Mouse (Mus musculus): ENCODE measurements around the gene Prdm15. TPM values are rescaled to one million over a fixed set of nuclear protein-coding genes. Genes with fewer than 3 reads are reported as not detected.
A peak's percentile ranks its signal among the peaks of the same experiment; 100 is the strongest.

The Prdm15 gene
- polyA plus RNA-seq, 1 experiment from 2014 or later = 9.2 TPM

DNA sequence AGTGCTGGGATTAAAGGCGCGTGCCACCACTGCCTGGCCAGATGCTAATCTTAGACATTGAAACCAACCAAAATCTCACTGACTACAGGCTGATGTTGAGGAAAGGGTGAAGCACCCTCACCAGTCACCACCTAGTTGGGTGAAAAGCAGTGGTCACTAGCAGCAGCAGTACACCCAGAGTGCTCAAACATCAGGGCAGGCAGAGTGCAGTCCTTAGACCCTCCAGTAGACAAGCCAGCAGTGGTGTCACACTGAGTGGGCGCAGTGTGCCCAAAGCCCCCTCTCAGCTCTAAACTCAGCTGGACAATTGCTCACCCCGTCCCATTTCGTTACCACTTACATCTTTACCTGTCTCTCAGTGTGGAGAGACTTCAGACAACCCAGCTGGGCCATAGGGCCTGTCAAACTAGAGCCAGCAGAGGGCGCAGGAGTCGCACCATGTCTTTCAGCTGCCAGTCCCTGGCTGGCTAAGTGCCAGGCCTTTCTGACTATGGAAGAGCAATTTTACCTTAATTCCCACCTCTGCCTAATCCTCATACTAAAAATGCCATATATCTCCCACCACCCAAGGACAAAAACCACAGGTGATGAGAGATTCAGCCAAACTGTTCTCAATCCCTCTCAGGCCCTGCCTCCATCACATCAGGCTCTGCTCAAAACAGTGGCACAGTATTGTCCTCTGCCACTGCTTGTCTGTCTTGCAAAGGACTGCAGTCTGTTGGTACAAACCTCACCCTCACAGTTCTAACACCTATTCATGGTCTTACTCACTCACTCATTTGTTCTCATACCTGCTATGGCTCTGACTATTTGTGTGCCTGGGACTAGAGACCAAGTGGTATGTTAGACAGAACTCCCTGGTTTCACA lies 46.7 kb downstream of the Prdm15 start:
- Histone ChIP-seq H3K27me3 (ENCODE audit: control insufficient read depth, insufficient read depth, low read length) (no peaks in the 10 kb centered on the region), H3K4me1 (replicated peaks; ENCODE audit: control insufficient read depth, insufficient read depth, low read length) (no peaks in the 10 kb centered on the region), H3K4me3 (replicated peaks; ENCODE audit: low read length) (no peak overlapping the region), H3K9ac (no peak overlapping the region), H3K36me3 (replicated peaks; ENCODE audit: control insufficient read depth, insufficient read depth) (peaks cover 93% of the 10 kb centered on the region), H3K27ac (no peak overlapping the region), H3K9me3 (ENCODE audit: control insufficient read depth, low read length) (no peaks in the 10 kb centered on the region), H3K4me2 (replicated peaks) (no peak overlapping the region)
- ATAC-seq (ENCODE audit: low FRiP score) (peak; percentile 51), DNase-seq (ENCODE audit: low spot score) (peak; percentile 79)
- 85% methylated on average over 7 of the region's 7 CpGs for WGBS

DNA sequence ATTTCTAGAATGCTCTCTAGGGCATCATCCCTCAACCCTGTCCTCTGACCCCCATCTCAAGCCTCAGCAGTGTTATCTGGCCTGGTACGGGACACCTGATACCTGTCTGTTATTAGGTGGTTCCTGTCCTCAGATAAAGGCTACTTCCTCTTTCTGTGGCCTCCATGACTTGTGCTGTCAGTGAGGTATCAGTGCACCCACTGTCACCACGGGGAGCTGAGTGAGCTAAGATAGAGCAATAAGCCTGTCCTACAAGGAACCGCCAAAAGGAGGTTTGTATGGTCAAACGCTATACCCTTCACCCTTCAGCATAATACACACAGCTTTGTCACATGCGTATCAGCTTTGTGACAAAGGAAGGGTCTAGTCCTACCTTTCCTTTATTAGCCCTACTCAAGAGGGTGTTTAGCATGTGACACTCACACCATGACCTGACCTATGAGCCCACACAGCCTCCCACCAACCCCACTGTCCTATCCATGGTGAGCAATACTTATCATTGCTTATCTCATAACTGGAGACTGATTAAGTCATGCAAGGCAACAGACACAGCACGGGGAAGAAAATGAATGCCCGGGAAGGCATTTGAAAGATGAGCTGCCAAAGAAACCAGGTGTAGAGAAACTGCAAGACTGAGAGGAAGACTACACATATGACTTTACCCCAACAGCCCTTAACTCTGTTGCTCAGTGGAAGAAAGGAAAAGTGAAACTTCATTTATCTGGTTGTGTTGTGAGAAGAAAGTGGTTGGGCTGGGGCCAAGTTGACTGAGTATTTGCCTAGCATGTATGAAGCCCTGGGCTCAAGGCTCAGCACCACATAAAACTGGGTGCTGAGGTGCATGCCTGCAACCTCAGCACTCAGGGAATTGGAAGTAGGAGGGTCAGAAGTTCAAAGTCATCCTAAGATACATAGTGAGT lies 53.4 kb downstream of the Prdm15 start:
- no peak for DNase-seq (ENCODE audit: low spot score)
- Histone ChIP-seq H3K27ac (no peak overlapping the region), H3K9ac (no peak overlapping the region), H3K27me3 (ENCODE audit: control insufficient read depth, insufficient read depth, low read length) (no peaks in the 10 kb centered on the region), H3K9me3 (ENCODE audit: control insufficient read depth, low read length) (no peaks in the 10 kb centered on the region), H3K36me3 (replicated peaks; ENCODE audit: control insufficient read depth, insufficient read depth) (peaks cover 95% of the 10 kb centered on the region), H3K4me2 (replicated peaks) (no peak overlapping the region), H3K4me1 (replicated peaks; ENCODE audit: control insufficient read depth, insufficient read depth, low read length) (no peaks in the 10 kb centered on the region), H3K4me3 (replicated peaks; ENCODE audit: low read length) (no peak overlapping the region)
- no peak for ATAC-seq (ENCODE audit: low FRiP score)
- WGBS = 95% methylated on average over 7 of the region's 7 CpGs

DNA sequence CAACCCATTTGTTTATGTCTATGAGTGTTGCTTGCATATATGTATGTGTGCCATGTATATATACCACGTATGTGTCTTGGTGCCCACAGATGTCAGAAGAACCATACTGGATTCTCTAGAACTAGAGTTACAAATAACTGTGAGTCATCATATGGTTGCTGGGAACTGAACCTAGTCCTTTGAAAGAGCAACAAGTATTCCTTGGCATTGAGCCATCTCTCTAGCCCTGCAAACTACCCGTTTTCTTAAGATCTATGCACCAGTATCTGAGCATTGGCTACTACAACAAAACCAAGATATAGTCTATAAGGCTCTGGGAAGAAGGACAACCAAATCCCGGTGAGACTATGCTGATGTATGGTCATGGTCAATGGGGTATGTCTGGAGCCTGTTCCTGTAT lies 54.4 kb downstream of the Prdm15 start:
- ATAC-seq (ENCODE audit: low FRiP score) (no peak), DNase-seq (ENCODE audit: low spot score) (no peak)
- Histone ChIP-seq H3K9me3 (ENCODE audit: control insufficient read depth, low read length) (no peaks in the 10 kb centered on the region), H3K4me2 (replicated peaks) (no peak overlapping the region), H3K27me3 (ENCODE audit: control insufficient read depth, insufficient read depth, low read length) (no peaks in the 10 kb centered on the region), H3K36me3 (replicated peaks; ENCODE audit: control insufficient read depth, insufficient read depth) (peaks cover 95% of the 10 kb centered on the region), H3K4me1 (replicated peaks; ENCODE audit: control insufficient read depth, insufficient read depth, low read length) (no peaks in the 10 kb centered on the region), H3K4me3 (replicated peaks; ENCODE audit: low read length) (no peak overlapping the region), H3K9ac (no peak overlapping the region), H3K27ac (no peak overlapping the region)
- WGBS = 96% methylated on average over 3 of the region's 3 CpGs

DNA sequence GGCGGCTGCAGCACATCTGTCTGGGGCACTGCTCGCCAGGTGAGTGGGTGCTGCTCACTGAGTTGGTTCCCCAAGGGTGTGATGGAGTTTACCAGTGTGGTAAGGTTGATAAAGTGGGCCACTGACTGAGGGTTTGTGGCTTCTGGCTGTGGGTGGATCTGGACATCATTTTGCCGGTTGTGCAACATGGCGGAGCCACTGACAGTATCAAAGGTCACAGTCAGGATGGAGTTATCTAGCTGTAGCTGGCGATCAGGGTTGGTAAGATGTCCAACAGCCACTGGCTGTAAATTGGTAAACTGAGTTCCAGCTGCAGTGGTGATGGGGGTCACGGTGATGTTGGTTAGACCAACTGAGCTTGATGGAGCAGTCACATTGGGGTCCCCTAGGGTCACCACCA lies 57.4 kb downstream of the Prdm15 start:
- H3K27ac ChIP-seq = no peak overlapping the region
- no peak for DNase-seq (ENCODE audit: low spot score)
- H3K36me3 ChIP-seq (replicated peaks; ENCODE audit: control insufficient read depth, insufficient read depth) = peaks cover 81% of the 10 kb centered on the region
- no peak overlapping the region for H3K9ac ChIP-seq
- no peak for ATAC-seq (ENCODE audit: low FRiP score)
- no peak overlapping the region for H3K4me3 ChIP-seq (replicated peaks; ENCODE audit: low read length)
- no peaks in the 10 kb centered on the region for H3K4me1 ChIP-seq (replicated peaks; ENCODE audit: control insufficient read depth, insufficient read depth, low read length)
- no peak overlapping the region for H3K4me2 ChIP-seq (replicated peaks)
- H3K27me3 ChIP-seq (ENCODE audit: control insufficient read depth, insufficient read depth, low read length) = no peaks in the 10 kb centered on the region
- 93% methylated on average over 6 of the region's 6 CpGs for WGBS
- no peaks in the 10 kb centered on the region for H3K9me3 ChIP-seq (ENCODE audit: control insufficient read depth, low read length)

DNA sequence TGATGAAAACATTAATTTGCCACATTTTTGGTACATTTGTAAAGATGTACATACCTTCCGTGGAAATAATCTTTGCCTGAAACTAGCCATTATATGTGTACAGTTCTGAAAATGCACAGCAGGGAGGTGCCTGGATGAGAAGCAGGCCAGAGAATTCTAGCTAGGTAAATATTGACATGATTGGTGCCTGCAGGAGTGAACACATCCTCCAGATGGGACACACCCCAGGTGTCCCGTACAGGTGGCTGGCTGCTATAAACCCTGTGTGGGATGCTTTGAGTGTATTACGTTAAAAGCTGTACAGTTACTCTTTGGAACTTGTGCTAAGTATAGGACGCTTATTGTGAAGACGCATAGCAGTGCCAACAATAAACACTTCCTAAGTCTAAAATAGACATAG lies 68.6 kb downstream of the Prdm15 start:
- DNase-seq (ENCODE audit: low spot score) = no peak
- no peak overlapping the region for H3K4me2 ChIP-seq (replicated peaks)

DNA sequence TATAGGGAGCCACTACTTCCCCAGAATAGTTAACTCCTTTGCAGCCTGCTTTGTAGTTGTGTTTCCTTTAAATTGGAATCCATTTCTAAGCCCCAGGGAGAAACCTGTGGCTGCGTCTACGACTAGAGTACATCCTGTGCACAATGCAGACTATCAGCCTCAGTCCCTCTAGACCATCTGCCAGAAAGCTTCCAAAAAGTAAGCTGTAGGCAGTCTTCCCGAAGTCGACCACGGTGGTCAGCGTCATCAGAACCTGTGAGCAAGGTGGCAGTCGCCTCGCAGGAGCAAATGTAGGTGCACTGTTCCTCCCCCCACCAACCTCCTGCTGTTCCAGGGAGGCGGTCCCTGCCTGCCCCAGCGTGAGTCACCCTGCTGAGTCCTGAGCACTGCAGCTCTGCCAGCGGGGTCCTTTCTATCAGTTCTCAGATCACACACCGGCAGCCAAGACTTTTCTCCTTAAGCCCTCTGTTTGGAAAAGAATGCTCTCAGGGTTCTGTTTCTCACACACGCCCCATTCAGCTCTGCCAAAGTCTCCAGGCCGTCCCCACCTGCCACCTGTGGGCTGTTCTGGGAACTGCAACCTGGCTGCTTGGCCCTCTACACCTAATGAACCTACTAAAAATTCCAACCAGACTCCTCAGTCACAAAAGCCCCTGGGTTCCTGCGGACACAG lies 73.2 kb downstream of the Prdm15 start:
- 35% methylated on average over 15 of the region's 15 CpGs for WGBS
- ATAC-seq (ENCODE audit: low FRiP score) = peak; percentile 40; the same call in 1 of the 2 replicates

More for the DNA sequence above, 68.6 kb downstream of the Prdm15 start:
- ATAC-seq (ENCODE audit: low FRiP score) = no peak
- Histone ChIP-seq H3K9me3 (ENCODE audit: control insufficient read depth, low read length) (no peaks in the 10 kb centered on the region), H3K36me3 (replicated peaks; ENCODE audit: control insufficient read depth, insufficient read depth) (no peaks in the 10 kb centered on the region), H3K4me3 (replicated peaks; ENCODE audit: low read length) (no peak overlapping the region), H3K4me1 (replicated peaks; ENCODE audit: control insufficient read depth, insufficient read depth, low read length) (no peaks in the 10 kb centered on the region), H3K27ac (no peak overlapping the region), H3K9ac (no peak overlapping the region), H3K27me3 (ENCODE audit: control insufficient read depth, insufficient read depth, low read length) (no peaks in the 10 kb centered on the region)
- WGBS = 92% methylated on average over 5 of the region's 5 CpGs

DNA sequence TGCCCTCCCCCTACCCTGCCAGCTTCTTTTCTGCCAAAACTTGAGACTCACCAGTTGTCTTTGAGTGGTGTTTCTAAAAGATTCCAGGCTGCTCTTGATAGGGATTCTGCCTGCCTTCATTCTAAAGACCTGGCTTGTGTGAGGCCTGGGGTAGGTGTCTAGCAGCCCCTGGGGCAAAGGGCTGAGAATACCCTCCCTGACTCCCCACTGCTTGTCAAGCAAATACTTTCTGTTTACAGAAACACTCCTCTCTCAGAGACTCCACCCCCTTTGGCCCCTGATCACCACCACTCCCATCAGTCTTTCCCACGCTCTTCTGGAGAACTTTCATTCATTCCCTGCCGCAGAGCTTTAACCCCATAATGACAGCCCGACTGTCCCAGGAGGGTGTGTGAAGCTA lies 85.1 kb downstream of the Prdm15 start:
- Histone ChIP-seq H3K9ac (no peak overlapping the region), H3K9me3 (ENCODE audit: control insufficient read depth, low read length) (no peaks in the 10 kb centered on the region), H3K4me3 (replicated peaks; ENCODE audit: low read length) (no peak overlapping the region), H3K4me2 (replicated peaks) (no peak overlapping the region), H3K27ac (no peak overlapping the region), H3K4me1 (replicated peaks; ENCODE audit: control insufficient read depth, insufficient read depth, low read length) (peaks cover 11% of the 10 kb centered on the region; the same call in 1 of the 2 replicates), H3K27me3 (ENCODE audit: control insufficient read depth, insufficient read depth, low read length) (peaks cover 47% of the 10 kb centered on the region), H3K36me3 (replicated peaks; ENCODE audit: control insufficient read depth, insufficient read depth) (no peaks in the 10 kb centered on the region)
- 29% methylated on average over 3 of the region's 3 CpGs for WGBS
- no peak for ATAC-seq (ENCODE audit: low FRiP score)
- DNase-seq (ENCODE audit: low spot score) = no peak

More for the DNA sequence above, 73.2 kb downstream of the Prdm15 start:
- Histone ChIP-seq H3K4me1 (replicated peaks; ENCODE audit: control insufficient read depth, insufficient read depth, low read length) (no peaks in the 10 kb centered on the region), H3K9ac (no peak overlapping the region), H3K27ac (no peak overlapping the region), H3K27me3 (ENCODE audit: control insufficient read depth, insufficient read depth, low read length) (no peaks in the 10 kb centered on the region), H3K4me2 (replicated peaks) (peak overlapping the region; percentile 13; the same call in 1 of the 2 replicates), H3K4me3 (replicated peaks; ENCODE audit: low read length) (no peak overlapping the region), H3K36me3 (replicated peaks; ENCODE audit: control insufficient read depth, insufficient read depth) (no peaks in the 10 kb centered on the region), H3K9me3 (ENCODE audit: control insufficient read depth, low read length) (no peaks in the 10 kb centered on the region)
- peak; percentile 82 for DNase-seq (ENCODE audit: low spot score)

DNA sequence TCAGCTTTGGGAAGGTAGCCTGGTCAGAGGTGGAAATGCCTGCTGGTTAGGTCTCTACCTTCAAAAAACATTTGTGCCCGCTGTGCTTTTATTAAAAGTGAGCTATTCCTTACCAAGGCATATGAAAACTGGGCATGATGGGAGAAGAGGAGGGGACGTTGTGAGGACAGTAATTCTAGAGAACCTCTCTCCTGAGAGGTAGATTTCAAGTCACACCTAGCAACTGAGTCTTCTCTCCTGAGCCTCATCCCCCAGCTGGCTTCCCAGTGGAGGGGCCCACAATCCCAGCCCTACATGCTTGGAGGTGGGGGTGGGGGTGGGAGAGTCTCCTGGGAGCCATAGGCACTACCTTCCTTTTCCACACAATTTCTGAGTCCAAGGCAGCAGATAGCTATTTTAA lies 87.0 kb downstream of the Prdm15 start:
- H3K4me2 ChIP-seq (replicated peaks) = no peak overlapping the region
- H3K4me3 ChIP-seq (replicated peaks; ENCODE audit: low read length) = no peak overlapping the region
- H3K4me1 ChIP-seq (replicated peaks; ENCODE audit: control insufficient read depth, insufficient read depth, low read length) = peaks cover 11% of the 10 kb centered on the region; the same call in 1 of the 2 replicates
- H3K9me3 ChIP-seq (ENCODE audit: control insufficient read depth, low read length) = no peaks in the 10 kb centered on the region
- ATAC-seq (ENCODE audit: low FRiP score) (no peak), DNase-seq (ENCODE audit: low spot score) (no peak)
- H3K36me3 ChIP-seq (replicated peaks; ENCODE audit: control insufficient read depth, insufficient read depth) = no peaks in the 10 kb centered on the region
- H3K27ac ChIP-seq = no peak overlapping the region
- no peak overlapping the region for H3K9ac ChIP-seq
- 55% methylated on average over 2 of the region's 2 CpGs for WGBS
- peaks cover 60% of the 10 kb centered on the region for H3K27me3 ChIP-seq (ENCODE audit: control insufficient read depth, insufficient read depth, low read length)

DNA sequence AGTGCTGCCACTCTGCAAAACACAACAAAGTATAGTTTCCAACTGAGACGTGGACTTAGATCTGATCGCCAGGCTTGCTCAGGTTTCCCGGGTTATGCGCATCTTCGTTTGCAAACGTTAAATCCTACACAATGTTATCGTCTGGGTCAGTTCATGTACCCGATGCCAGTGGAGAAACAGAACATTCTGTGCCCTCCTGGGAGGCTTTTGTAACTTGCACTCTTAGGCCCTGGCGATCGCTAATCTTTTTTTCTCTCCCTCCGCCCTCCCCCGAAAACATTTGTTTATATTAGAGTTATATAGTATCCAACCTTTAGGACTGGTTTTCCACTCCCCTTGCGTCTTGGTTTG lies 87.7 kb downstream of the Prdm15 start:
- Histone ChIP-seq H3K27ac (no peak overlapping the region), H3K4me3 (replicated peaks; ENCODE audit: low read length) (peak overlapping the region; percentile 40), H3K27me3 (ENCODE audit: control insufficient read depth, insufficient read depth, low read length) (peaks cover 60% of the 10 kb centered on the region), H3K36me3 (replicated peaks; ENCODE audit: control insufficient read depth, insufficient read depth) (no peaks in the 10 kb centered on the region), H3K4me1 (replicated peaks; ENCODE audit: control insufficient read depth, insufficient read depth, low read length) (peaks cover 11% of the 10 kb centered on the region; the same call in 1 of the 2 replicates), H3K9ac (no peak overlapping the region), H3K4me2 (replicated peaks) (peak overlapping the region; percentile 71), H3K9me3 (ENCODE audit: control insufficient read depth, low read length) (no peaks in the 10 kb centered on the region)
- DNase-seq (ENCODE audit: low spot score) = no peak
- ATAC-seq (ENCODE audit: low FRiP score) = no peak
- 9% methylated on average over 13 of the region's 13 CpGs for WGBS

Data from hindbrain, embryonic 14.5 days (tissue).